Mouse (Mus musculus) liver, adult 2 months (tissue): ENCODE data around the gene Utrn.

Experiments
- CTCF ChIP-seq: fragments of 200-500 bp; IDR thresholded peaks from 2 replicates; pipeline ENCODE4 v1.5.1; 2011; ENCODE audit warnings: low read depth, low read length, control low read depth
- POLR2A ChIP-seq: fragments of 200-500 bp; IDR thresholded peaks from 2 replicates; pipeline ENCODE4 v1.6.1; 2011; ENCODE audit warnings: low read length, control low read depth; ENCODE audit not compliant: insufficient read depth; ENCODE audit errors: extremely low read depth

DNA sequence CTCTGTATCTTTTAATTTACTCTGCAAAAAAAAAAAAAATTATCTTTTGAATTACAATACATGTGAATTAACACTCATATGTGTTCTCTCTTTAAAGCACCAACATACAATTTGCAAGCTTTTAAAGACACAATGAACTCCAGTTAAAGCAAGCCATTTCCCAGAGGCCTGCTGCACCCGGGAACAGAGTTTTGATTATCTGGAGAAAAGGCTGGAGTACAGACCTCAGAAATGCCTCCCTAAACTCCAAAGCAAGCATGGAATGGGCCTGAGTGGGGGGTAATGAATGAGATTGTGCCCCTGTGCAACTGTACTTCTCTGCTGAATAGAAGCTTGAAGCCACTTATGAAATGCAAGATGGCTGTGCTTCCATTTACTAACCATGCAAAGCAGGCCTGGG, 281.8 kb downstream of the Utrn start:
- no peak for TF ChIP-seq POLR2A
- no peak for TF ChIP-seq CTCF
